Mouse (Mus musculus): ENCODE results near the gene Tnfrsf11a.
"Not testable (repeated sequence)": the region's sequence is repeated elsewhere in the genome, so short reads cannot be mapped to it uniquely, and the experiment has no call there.

Gene Tnfrsf11a

GRCm38 (mm10) chr1:105780457-105781364, at the start of gene Tnfrsf11a:
Gene Tnfrsf11a (plus strand): TSS chr1:105780718.
- DNase-seq (ENCODE audit: low spot score in 2 of 2), result peak; percentile 49

- DNase-seq (ENCODE audit: low spot score in 2 of 2), result no peak
Measured at GRCm38 (mm10) chr1:105735318-105735717, 45.2 kb upstream of the Tnfrsf11a start.

GRCm38 (mm10) chr1:105738334-105738733, 42.2 kb upstream of the Tnfrsf11a start:
- no peak for DNase-seq (ENCODE audit: low spot score in 2 of 2)

GRCm38 (mm10) chr1:105739493-105739892, 41.0 kb upstream of the Tnfrsf11a start:
- DNase-seq (ENCODE audit: low spot score in 2 of 2), result no peak

- DNase-seq (ENCODE audit: low spot score in 2 of 2), result peak in 1 of 2 experiments; percentile 37
Measured at GRCm38 (mm10) chr1:105742481-105742880, 38.0 kb upstream of the Tnfrsf11a start.

GRCm38 (mm10) chr1:105746444-105746843, 34.1 kb upstream of the Tnfrsf11a start:
- DNase-seq (ENCODE audit: low spot score in 2 of 2), result no peak

- DNase-seq (ENCODE audit: low spot score in 2 of 2), result no peak
Measured at GRCm38 (mm10) chr1:105746858-105747596, 33.5 kb upstream of the Tnfrsf11a start.

- DNase-seq (ENCODE audit: low spot score in 2 of 2), result no peak
Measured at GRCm38 (mm10) chr1:105748091-105748799, 32.3 kb upstream of the Tnfrsf11a start.

GRCm38 (mm10) chr1:105752196-105752595, 28.3 kb upstream of the Tnfrsf11a start:
- DNase-seq (ENCODE audit: low spot score in 2 of 2), result no peak

GRCm38 (mm10) chr1:105752944-105753343, 27.6 kb upstream of the Tnfrsf11a start:
- DNase-seq (ENCODE audit: low spot score in 2 of 2), result no peak

GRCm38 (mm10) chr1:105758798-105759197, 21.7 kb upstream of the Tnfrsf11a start:
- no peak for DNase-seq (ENCODE audit: low spot score in 2 of 2)

GRCm38 (mm10) chr1:105759422-105760165, 20.9 kb upstream of the Tnfrsf11a start:
- DNase-seq (ENCODE audit: low spot score in 2 of 2), result no peak

GRCm38 (mm10) chr1:105765586-105765985, 14.9 kb upstream of the Tnfrsf11a start:
- no peak for DNase-seq (ENCODE audit: low spot score in 2 of 2)

GRCm38 (mm10) chr1:105766099-105766498, 14.4 kb upstream of the Tnfrsf11a start:
- not testable (repeated sequence) for DNase-seq (ENCODE audit: low spot score in 2 of 2)

- DNase-seq (ENCODE audit: low spot score in 2 of 2), result no peak
Measured at GRCm38 (mm10) chr1:105768397-105768796, 12.1 kb upstream of the Tnfrsf11a start.

GRCm38 (mm10) chr1:105770685-105771084, 9.8 kb upstream of the Tnfrsf11a start:
- DNase-seq (ENCODE audit: low spot score in 2 of 2), result no peak

- DNase-seq (ENCODE audit: low spot score in 2 of 2), result no peak
Measured at GRCm38 (mm10) chr1:105776426-105776825, 4.1 kb upstream of the Tnfrsf11a start.

GRCm38 (mm10) chr1:105780079-105780456, 450 bp upstream of the Tnfrsf11a start:
- no peak for DNase-seq (ENCODE audit: low spot score in 2 of 2)

- no peak for DNase-seq (ENCODE audit: low spot score in 2 of 2)
Measured at GRCm38 (mm10) chr1:105781391-105782146, 1.1 kb downstream of the Tnfrsf11a start.

- no peak for DNase-seq (ENCODE audit: low spot score in 2 of 2)
Measured at GRCm38 (mm10) chr1:105784257-105785016, 3.9 kb downstream of the Tnfrsf11a start.

All from frontal cortex, postnatal 36 days (tissue).